Comparison of ENCODE assay signal across 26 mouse cellular contexts in the genomic region with DNA sequence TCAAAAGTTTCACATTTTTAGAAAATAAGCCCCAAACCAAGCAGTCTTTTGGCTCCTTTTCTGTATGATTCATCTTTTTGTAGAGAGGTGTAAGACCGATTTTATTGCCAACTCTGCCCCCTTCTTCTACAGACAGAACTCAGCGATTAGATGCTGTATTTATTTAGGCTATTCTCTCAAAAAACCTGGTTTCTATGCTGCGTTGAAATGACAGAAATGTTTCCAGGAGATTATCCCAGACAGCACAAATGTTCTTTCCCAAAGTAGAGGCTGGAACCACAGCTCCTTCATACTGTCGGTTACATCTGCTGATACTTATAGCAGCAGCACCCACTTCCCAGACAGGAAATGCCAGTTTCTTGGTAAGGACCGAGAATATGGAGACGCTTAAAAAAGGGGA. TPM values are rescaled to one million over a fixed set of nuclear protein-coding genes. Genes with fewer than 3 reads are reported as not detected.
DNase-seq lines count a peak whose midpoint lies in the region; ATAC-seq and TF ChIP-seq lines count a peak whose summit lies in the region.
"Had no signal": no experiment of that assay in that cellular context is flagged by ENCODE, and none has a peak within 500 bp of the region (broad histone marks: within the 10 kb centered on the region; RNA-seq: fewer than 3 reads in every experiment).

No protein-coding gene starts in this region.

- H3K9me3 ChIP-seq in lung, embryonic 14.5 days (ENCODE audit: low read depth, low read length), result no peaks in the 10 kb centered on the region
- H3K9me3 ChIP-seq: embryonic facial prominence, embryonic 10.5 days; embryonic facial prominence, embryonic 13.5 days; forebrain, embryonic 13.5 days; hindbrain, embryonic 12.5 days; hindbrain, embryonic 15.5 days had no signal

- no peak for TF ChIP-seq CTCF in left cerebral cortex, adult 2 months (IDR thresholded peaks at IDR 0.05)
- no peak for TF ChIP-seq CTCF in lung, embryonic 14.5 days (IDR thresholded peaks at IDR 0.05; ENCODE audit: low read depth)

- DNase-seq in left cerebral cortex, adult 2 months (ENCODE audit: extremely low spot score in 1 of 2, low spot score in 2 of 2), result no peak
- no peak for DNase-seq in left cerebral cortex, postnatal 10 days (ENCODE audit: extremely low spot score in 1 of 2, low spot score in 2 of 2)
- DNase-seq in lung, embryonic 14.5 days, result peak; percentile 37
- DNase-seq in lung, postnatal 25 days (ENCODE audit: low spot score), result no peak
- DNase-seq in telencephalon, adult 2 months (ENCODE audit: low read depth, low spot score), result peak; percentile 72
- no peak for DNase-seq in spleen, postnatal 36 days (ENCODE audit: low spot score in 2 of 2)
- DNase-seq: adrenal gland, adult 2 months; adrenal gland, postnatal 14 days; cerebellum, adult 11-12 months; cerebellum, adult 8-10 months; cerebellum, postnatal 10 days; cerebellum, postnatal 36 days; embryo, embryonic 11 days; gastrocnemius, adult 2 months; gastrocnemius, postnatal 14 days; heart, adult 11 months had no signal

- no peak overlapping the region for H3K4me2 ChIP-seq in lung, embryonic 14.5 days
- H3K4me2 ChIP-seq: embryonic facial prominence, embryonic 13.5 days; forebrain, embryonic 13.5 days; heart, embryonic 11.5 days; hindbrain, embryonic 12.5 days; hindbrain, embryonic 15.5 days had no signal

- H3K36me3 ChIP-seq in lung, embryonic 14.5 days (ENCODE audit: insufficient read depth), result no peaks in the 10 kb centered on the region
- H3K36me3 ChIP-seq: embryonic facial prominence, embryonic 10.5 days; embryonic facial prominence, embryonic 13.5 days; hindbrain, embryonic 12.5 days; hindbrain, embryonic 15.5 days had no signal

- no peaks in the 10 kb centered on the region for H3K27me3 ChIP-seq in lung, embryonic 14.5 days (ENCODE audit: insufficient read depth, low read length)
- H3K27me3 ChIP-seq: embryonic facial prominence, embryonic 13.5 days; forebrain, embryonic 13.5 days; hindbrain, embryonic 12.5 days; hindbrain, embryonic 15.5 days had no signal

- ATAC-seq in lung, embryonic 14.5 days (ENCODE audit: insufficient read depth), result no peak
- ATAC-seq: CD4-positive, CD25-positive, alpha-beta regulatory T cell, adult 4 months; forebrain, embryonic 13.5 days; forebrain, embryonic 16.5 days had no signal

- intact Hi-C loops in left cerebral cortex, adult 2 months (cut with DNase I), result loop anchor here (5.0 kb wide), 3 partner anchors 72 to 482 kb away; a partner anchor contains a TSS
- intact Hi-C loops in left cerebral cortex, postnatal 10 days (cut with DNase I), result loop anchor here (5.0 to 10.0 kb wide), 2 partner anchors 155 to 207 kb away; a partner anchor contains a TSS

- WGBS in lung, embryonic 14.5 days, result 50% methylated on average over 6 of the region's 6 CpGs

- 0 out of 2 replicates have a peak, but pooled peaks cover 8% of the 10 kb centered on the region for H3K4me1 ChIP-seq in lung, embryonic 14.5 days (ENCODE audit: insufficient read depth)

- no peak overlapping the region for H3K9ac ChIP-seq in lung, embryonic 14.5 days
- H3K9ac ChIP-seq: embryonic facial prominence, embryonic 13.5 days; forebrain, embryonic 13.5 days; hindbrain, embryonic 12.5 days; hindbrain, embryonic 15.5 days had no signal

- H3K4me3 ChIP-seq in left cerebral cortex, adult 2 months, result no peak overlapping the region
- no peak overlapping the region for H3K4me3 ChIP-seq in lung, embryonic 14.5 days (ENCODE audit: low read depth, low read length)
- H3K4me3 ChIP-seq: embryonic facial prominence, embryonic 10.5 days; embryonic facial prominence, embryonic 13.5 days; erythroblast, embryonic 14.5 days; forebrain, embryonic 13.5 days; gastrocnemius, adult 2 months; hindbrain, embryonic 12.5 days; hindbrain, embryonic 15.5 days had no signal

- peak overlapping the region; percentile 56 for H3K27ac ChIP-seq in left cerebral cortex, adult 2 months
- no peak overlapping the region for H3K27ac ChIP-seq in lung, embryonic 14.5 days (ENCODE audit: low read depth)
- H3K27ac ChIP-seq: embryonic facial prominence, embryonic 13.5 days; forebrain, embryonic 13.5 days; gastrocnemius, adult 2 months; hindbrain, embryonic 12.5 days; hindbrain, embryonic 15.5 days had no signal

RNA-seq across cellular contexts. Expression of a gene that starts 2.8 kb away (rescaled TPM):
- total RNA-seq in left cerebral cortex, adult 2 months (2021), result 100 to 1,000 TPM; 194 TPM
- 100 to 1,000 TPM; 123 to 128 TPM for total RNA-seq in left cerebral cortex, postnatal 10 days (2021)
- 22.5 and 25.2 TPM in 2 replicates for polyA plus RNA-seq in lung, embryonic 14.5 days (2014; fragmentation: Nextera tagmentation; extraction: Ambion mirVana)
- total RNA-seq: MEL had no signal

Comparison
In these comparisons a context has a peak if more than half of its experiments do, and no peak if none do; other contexts are left out.
1. DNase-seq: peak in lung, embryonic 14.5 days (single experiment) and telencephalon, adult 2 months (single experiment); none in left cerebral cortex, adult 2 months (0 of 2), left cerebral cortex, postnatal 10 days (0 of 2), lung, postnatal 25 days (single experiment) and spleen, postnatal 36 days (0 of 2).